Mouse (Mus musculus): ENCODE data around the gene Vangl2.

Vangl2 gene

GRCm38 (mm10) chr1:172027010-172027808, 1.0 kb downstream of the Vangl2 start:
- DNase-seq: peak; percentile 94

- peak; percentile 80 for DNase-seq
Measured at GRCm38 (mm10) chr1:172026201-172026901, 1.9 kb downstream of the Vangl2 start.

GRCm38 (mm10) chr1:172025201-172025904, 2.9 kb downstream of the Vangl2 start:
- no peak for DNase-seq

GRCm38 (mm10) chr1:172024140-172024895, 3.9 kb downstream of the Vangl2 start:
- peak; percentile 57 for DNase-seq

GRCm38 (mm10) chr1:172019863-172020521, 8.3 kb downstream of the Vangl2 start:
- no peak for DNase-seq

- no peak for DNase-seq
Measured at GRCm38 (mm10) chr1:172019339-172019738, 8.9 kb downstream of the Vangl2 start.

- DNase-seq: no peak
Measured at GRCm38 (mm10) chr1:172018336-172019311, 9.6 kb downstream of the Vangl2 start.

GRCm38 (mm10) chr1:172017517-172018070, 10.7 kb downstream of the Vangl2 start:
- no peak for DNase-seq

GRCm38 (mm10) chr1:172016660-172017516, 11.4 kb downstream of the Vangl2 start:
- DNase-seq: peak; percentile 87

- no peak for DNase-seq
Measured at GRCm38 (mm10) chr1:172016031-172016430, 12.2 kb downstream of the Vangl2 start.

GRCm38 (mm10) chr1:172015312-172015939, 12.8 kb downstream of the Vangl2 start:
- no peak for DNase-seq

GRCm38 (mm10) chr1:172014771-172015170, 13.5 kb downstream of the Vangl2 start:
- DNase-seq: no peak

GRCm38 (mm10) chr1:172012030-172012429, 16.2 kb downstream of the Vangl2 start:
- DNase-seq: peak; percentile 86

- no peak for DNase-seq
Measured at GRCm38 (mm10) chr1:172010042-172010824, 18.0 kb downstream of the Vangl2 start.

- DNase-seq: no peak
Measured at GRCm38 (mm10) chr1:172009406-172009805, 18.8 kb downstream of the Vangl2 start.

- no peak for DNase-seq
Measured at GRCm38 (mm10) chr1:172008351-172008750, 19.9 kb downstream of the Vangl2 start.

GRCm38 (mm10) chr1:172007761-172008160, 20.5 kb downstream of the Vangl2 start:
- no peak for DNase-seq

- DNase-seq: peak; percentile 35
Measured at GRCm38 (mm10) chr1:172001665-172002064, 26.6 kb downstream of the Vangl2 start.
